Mouse (Mus musculus): ENCODE data around the gene Mrps5. TPM values are rescaled to one million over a fixed set of nuclear protein-coding genes. Genes with fewer than 3 reads are reported as not detected.

Gene Mrps5
- polyA plus RNA-seq (2021; fragmentation: Nextera tagmentation), result 120 and 133 TPM in 2 replicates
- long read RNA-seq, experiment 1, full-length matches to known transcripts, result 135 of 157 reads
- long read RNA-seq, experiment 1, partial matches to known transcripts, result 11 of 157 reads
- long read RNA-seq, experiment 1, other reads (novel, unspliced or antisense), result 11 of 157 reads
- long read RNA-seq, experiment 2, full-length matches to known transcripts, result 33 of 117 reads
- long read RNA-seq, experiment 2, partial matches to known transcripts, result 81 of 117 reads
- long read RNA-seq, experiment 2, other reads (novel, unspliced or antisense), result 3 of 117 reads

DNA sequence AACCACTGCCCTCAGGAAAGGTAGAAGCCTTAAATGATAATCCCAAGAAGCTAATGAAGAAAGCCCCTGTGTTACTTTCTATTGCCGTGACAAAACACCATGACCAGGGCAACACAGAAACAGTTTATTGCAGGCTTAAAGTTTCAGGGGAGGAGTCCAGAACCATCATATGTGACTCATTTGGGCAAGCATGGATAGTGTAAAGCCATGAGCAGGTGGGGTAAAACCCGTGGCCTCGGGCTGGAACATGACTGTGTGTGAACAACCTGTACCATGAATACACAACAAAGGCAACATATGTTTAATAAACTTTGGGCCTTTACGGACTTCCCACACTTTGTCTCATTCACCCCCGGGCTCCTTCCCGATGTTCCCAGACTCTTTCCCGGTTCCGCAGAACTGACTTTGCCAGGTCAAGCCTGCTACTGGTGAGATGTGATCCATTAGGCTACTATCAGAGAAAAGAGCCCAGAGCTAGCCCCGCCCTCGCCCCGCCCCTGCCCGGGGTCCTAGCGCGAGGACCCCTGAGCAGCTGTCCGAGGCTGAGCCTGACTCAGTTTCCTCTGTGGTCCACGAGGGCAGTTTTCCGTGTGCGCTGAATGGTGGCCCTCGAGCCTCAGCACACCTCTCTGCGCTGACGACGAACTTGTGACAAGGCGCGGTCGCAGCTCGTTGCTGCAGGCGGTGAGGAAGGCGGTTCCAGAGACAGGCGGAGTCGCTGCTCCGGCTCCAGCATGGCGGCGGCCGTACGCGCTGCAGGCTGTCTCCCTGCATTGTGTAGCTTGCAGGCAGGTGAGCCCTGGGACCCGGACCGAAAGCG, at the start of gene Mrps5, which contains the start of gene Zfp661:
TSS of gene Mrps5 (plus strand) at position 529 of the 820 bp plus-strand sequence.
TSS of gene Zfp661 (minus strand) at position 401 of the 820 bp plus-strand sequence.

DNA sequence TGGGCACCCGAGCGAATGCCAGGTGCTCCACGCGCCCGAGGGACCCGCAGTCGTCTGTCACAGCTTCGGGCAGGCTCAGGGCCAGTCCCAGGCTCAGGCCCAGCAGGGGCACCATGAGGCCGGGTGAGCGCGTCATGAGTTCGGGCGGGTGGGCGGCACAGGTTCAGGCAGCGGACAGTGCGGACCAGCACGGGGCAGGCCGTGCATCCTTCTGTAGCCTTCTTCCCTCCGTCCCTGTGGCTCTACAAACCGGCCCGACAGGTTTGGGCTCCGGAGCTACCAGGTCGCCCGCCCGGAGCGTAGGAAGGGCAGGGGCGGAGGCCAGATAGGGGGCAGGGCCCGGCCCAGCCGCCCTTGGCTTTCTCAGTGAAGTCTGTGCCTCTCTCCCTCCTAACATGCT, 45.8 kb upstream of the Mrps5 start, which contains the start of gene Prom2:
TSS of gene Prom2 (minus strand) at position 283 of the 400 bp plus-strand sequence.

DNA sequence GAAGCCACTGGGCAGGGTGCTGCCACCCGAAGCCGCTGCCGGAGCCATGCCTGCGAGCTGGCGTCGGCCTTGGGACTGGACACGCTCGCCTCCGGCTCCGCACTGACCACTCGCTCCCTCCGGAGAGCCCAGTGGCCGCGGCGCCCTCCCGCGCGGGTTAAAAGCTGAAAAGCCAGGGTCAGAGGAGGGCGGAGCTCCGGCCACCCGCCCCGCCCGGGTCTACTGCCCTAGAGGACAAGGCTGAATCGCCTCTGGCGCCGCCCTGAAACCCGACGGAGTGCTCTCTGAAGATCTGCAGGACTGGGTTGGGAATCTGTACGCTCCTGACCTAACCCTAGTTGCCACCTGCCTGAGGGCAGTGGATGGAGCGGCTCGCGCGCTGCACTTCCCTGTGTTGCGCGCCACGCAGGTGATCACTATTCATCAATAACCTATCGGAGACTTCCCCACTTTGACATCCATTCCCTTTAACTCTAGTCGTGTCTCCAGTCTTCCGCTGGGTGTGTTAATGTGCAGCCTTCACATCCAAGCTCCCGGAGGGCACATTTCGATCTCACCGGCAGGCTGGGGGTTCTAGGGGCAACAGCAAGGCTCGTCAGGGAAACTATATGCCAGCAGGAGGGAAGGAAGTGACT, 69.2 kb downstream of the Mrps5 start, which contains the start of gene Mal:
TSS of gene Mal (minus strand) at position 610 of the 635 bp plus-strand sequence.

Other genes with a start within 250 kb of the Mrps5 start
- gene Astl, start 248.6 kb upstream of the Mrps5 start, polyA plus RNA-seq (2021; fragmentation: Nextera tagmentation), result not detected in 2 replicates
- gene Adra2b, start 224.0 kb upstream of the Mrps5 start, polyA plus RNA-seq (2021; fragmentation: Nextera tagmentation), result 0.73 and 1.2 TPM in 2 replicates
- gene Gpat2, start 162.0 kb upstream of the Mrps5 start, polyA plus RNA-seq (2021; fragmentation: Nextera tagmentation), result 0.08 TPM in 1 of 2 replicates, not detected in the other
- 39.2 and 51.0 TPM in 2 replicates for gene Fahd2a, start 142.7 kb upstream of the Mrps5 start, polyA plus RNA-seq (2021; fragmentation: Nextera tagmentation)
- 44.6 and 49.5 TPM in 2 replicates for gene Kcnip3, start 65.1 kb upstream of the Mrps5 start, polyA plus RNA-seq (2021; fragmentation: Nextera tagmentation)
- 0.06 and 0.36 TPM in 2 replicates for gene Prom2, start 45.8 kb upstream of the Mrps5 start, polyA plus RNA-seq (2021; fragmentation: Nextera tagmentation)
- gene Zfp661, start 128 bp upstream of the Mrps5 start, polyA plus RNA-seq (2021; fragmentation: Nextera tagmentation), result 2.1 and 2.2 TPM in 2 replicates
- gene Mal, start 69.5 kb downstream of the Mrps5 start, polyA plus RNA-seq (2021; fragmentation: Nextera tagmentation), result 101 and 140 TPM in 2 replicates
- gene Mall, start 142.7 kb downstream of the Mrps5 start, polyA plus RNA-seq (2021; fragmentation: Nextera tagmentation), result 0.10 and 0.49 TPM in 2 replicates
- 7.8 and 8.7 TPM in 2 replicates for gene Nphp1, start 201.7 kb downstream of the Mrps5 start, polyA plus RNA-seq (2021; fragmentation: Nextera tagmentation)
- 135 and 149 TPM in 2 replicates for gene Mtln, start 205.3 kb downstream of the Mrps5 start, polyA plus RNA-seq (2021; fragmentation: Nextera tagmentation)
- 0.10 and 0.20 TPM in 2 replicates for gene Bub1, start 244.6 kb downstream of the Mrps5 start, polyA plus RNA-seq (2021; fragmentation: Nextera tagmentation)

Data from left cerebral cortex, adult 6 months (tissue).